Mouse (Mus musculus) lung, postnatal 0 days (tissue): ENCODE measurements around the gene Lrrc37a.

Source experiments
- CTCF ChIP-seq: IDR thresholded peaks from 2 replicates; pipeline ENCODE4 v1.5.1; 2016; ENCODE audit warnings: antibody characterized with exemption, mild to moderate bottlenecking
- EP300 ChIP-seq: IDR thresholded peaks from 2 replicates; pipeline ENCODE4 v1.6.1; 2016; ENCODE audit warnings: antibody characterized with exemption, mild to moderate bottlenecking, control low read depth

GRCm38 (mm10) chr11:103411981-103412949 lies 92.1 kb downstream of the Lrrc37a start, which contains the start of gene Plekhm1:
- TF ChIP-seq CTCF (no peak; the same call in 1 of the 2 replicates), EP300 (no peak)
